Comparison of ENCODE assay signal across 9 mouse cellular contexts in the genomic region with DNA sequence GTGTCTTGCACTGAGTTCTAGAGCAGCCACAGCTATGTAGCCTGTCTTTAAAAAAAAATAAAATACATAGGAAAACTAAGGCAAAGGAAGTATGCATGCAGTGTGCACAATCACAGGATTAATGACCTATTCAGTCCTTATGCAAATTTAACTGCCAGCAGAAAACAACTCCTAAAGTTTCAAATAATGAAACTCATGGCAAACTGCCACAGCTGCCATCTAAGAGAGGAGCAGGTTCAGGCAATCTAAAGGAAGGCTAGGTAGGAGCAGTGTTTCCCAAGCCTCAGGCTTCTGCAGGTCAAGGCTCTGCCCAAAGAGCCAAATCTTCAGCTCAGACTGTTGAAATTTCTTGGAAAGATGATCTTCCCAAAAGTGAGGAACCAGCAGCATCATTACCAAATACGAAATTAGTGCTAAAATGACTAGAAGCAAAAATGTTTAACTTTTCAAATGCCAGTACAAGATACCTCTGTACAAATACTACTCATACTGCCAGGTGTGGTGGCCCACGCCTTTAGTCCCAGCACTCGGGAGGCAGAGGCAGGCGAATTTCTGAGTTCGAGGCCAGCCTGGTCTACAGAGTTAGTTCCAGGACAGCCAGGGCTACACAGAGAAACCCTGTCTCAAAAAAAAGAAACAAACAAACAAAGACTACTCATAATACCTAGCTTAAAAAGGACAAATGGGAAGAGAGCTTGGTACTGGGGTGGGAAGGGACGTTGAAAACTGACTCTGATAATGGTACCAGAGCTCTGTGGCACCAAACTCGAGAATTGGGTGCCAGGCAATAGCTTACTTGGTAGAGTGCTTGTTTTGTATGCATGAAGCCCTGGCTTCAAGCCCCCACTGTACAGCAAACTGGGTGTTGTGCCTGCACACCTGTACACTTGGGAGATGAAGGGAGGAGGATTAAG. TPM values are rescaled to one million over a fixed set of nuclear protein-coding genes. Genes with fewer than 3 reads are reported as not detected.
A peak's percentile ranks its signal among the peaks of the same experiment; 100 is the strongest.
DNase-seq lines count a peak whose midpoint lies in the region; ATAC-seq and TF ChIP-seq lines count a peak whose summit lies in the region.
"Had no signal": no experiment of that assay in that cellular context is flagged by ENCODE, and none has a peak within 500 bp of the region (broad histone marks: within the 10 kb centered on the region; RNA-seq: fewer than 3 reads in every experiment).

No protein-coding gene starts in this region.

- no peak overlapping the region for H3K27ac ChIP-seq in cortical plate, adult 2 months (ENCODE audit: insufficient read depth, low read length)
- H3K27ac ChIP-seq in hindbrain, postnatal 0 days: no peak overlapping the region
- H3K27ac ChIP-seq in liver, postnatal 0 days (ENCODE audit: low read depth): 0 out of 2 replicates have a peak overlapping the region, but pooled peaks have one; percentile 23

- ATAC-seq in hindbrain, postnatal 0 days: no peak
- no peak for ATAC-seq in liver, postnatal 0 days
- no peak for ATAC-seq in inflammation-experienced regulatory T-cells, adult 6 months

- peak overlapping the region; percentile 85 for H3K4me2 ChIP-seq in hindbrain, postnatal 0 days (ENCODE audit: low read depth, low read length)
- peak overlapping the region; percentile 86 for H3K4me2 ChIP-seq in liver, postnatal 0 days (ENCODE audit: low read depth, low read length)

- peaks cover 7% of the 10 kb centered on the region for H3K4me1 ChIP-seq in cortical plate, adult 2 months (ENCODE audit: control insufficient read depth, insufficient read depth, low read length)
- H3K4me1 ChIP-seq in hindbrain, postnatal 0 days (ENCODE audit: insufficient read depth, low read length): peaks cover 17% of the 10 kb centered on the region
- H3K4me1 ChIP-seq in liver, postnatal 0 days (ENCODE audit: insufficient read depth): peaks cover 40% of the 10 kb centered on the region

- peak; percentile 82 for DNase-seq in heart, adult 11 months
- no peak for DNase-seq in heart, postnatal 10 days
- no peak for DNase-seq in hindbrain, postnatal 0 days (ENCODE audit: low spot score)
- DNase-seq in liver, postnatal 0 days: no peak
- no peak for DNase-seq in right cerebral cortex, adult 2 months (ENCODE audit: low spot score in 2 of 2)
- no peak for DNase-seq in ovary, adult 18-20 months (ENCODE audit: low spot score)
- DNase-seq: cerebellum, adult 8-10 months had no signal

- H3K36me3 ChIP-seq in hindbrain, postnatal 0 days (ENCODE audit: insufficient read depth, low read length): no peaks in the 10 kb centered on the region
- peaks cover 9% of the 10 kb centered on the region; the same call in 1 of the 2 replicates for H3K36me3 ChIP-seq in liver, postnatal 0 days (replicated peaks; ENCODE audit: insufficient read depth, low read length)

- peak overlapping the region; percentile 47; the same call in 1 of the 2 replicates for H3K4me3 ChIP-seq in cortical plate, adult 2 months (ENCODE audit: insufficient read depth, low read length)
- peak overlapping the region; percentile 98; the same call in 1 of the 2 replicates for H3K4me3 ChIP-seq in hindbrain, postnatal 0 days (ENCODE audit: low read length)
- peak overlapping the region; percentile 93; the same call in 1 of the 2 replicates for H3K4me3 ChIP-seq in liver, postnatal 0 days (ENCODE audit: low read depth, low read length)

- no peaks in the 10 kb centered on the region for H3K9me3 ChIP-seq in hindbrain, postnatal 0 days (ENCODE audit: low read length)
- H3K9me3 ChIP-seq in liver, postnatal 0 days (ENCODE audit: low read length): no peaks in the 10 kb centered on the region

- WGBS in hindbrain, postnatal 0 days: 86% methylated on average over 7 of the region's 7 CpGs
- 68% methylated on average over 7 of the region's 7 CpGs for WGBS in liver, postnatal 0 days (ENCODE audit: insufficient replicate concordance)

- intact Hi-C loops in heart, postnatal 10 days (cut with DNase I): loop anchor here (2.0 kb wide), 1 partner anchor 53 kb away; the partner anchor contains the start of gene Aff4

- TF ChIP-seq POLR2A in cortical plate, adult 2 months (IDR thresholded peaks at IDR 0.05; ENCODE audit: extremely low read depth, insufficient read depth, low read length): no peak

- no peak for TF ChIP-seq CTCF in cortical plate, adult 2 months (IDR thresholded peaks at IDR 0.05; ENCODE audit: extremely low read depth, insufficient read depth, low read length)
- no peak for TF ChIP-seq CTCF in hindbrain, postnatal 0 days (IDR thresholded peaks at IDR 0.05; ENCODE audit: low read depth)
- no peak for TF ChIP-seq CTCF in liver, postnatal 0 days (IDR thresholded peaks at IDR 0.05; ENCODE audit: low read depth)

- TF ChIP-seq EP300 in liver, postnatal 0 days (IDR thresholded peaks at IDR 0.05; ENCODE audit: low read depth): no peak

- 0 out of 2 replicates have a peak overlapping the region, but pooled peaks have one; percentile 9 for H3K9ac ChIP-seq in hindbrain, postnatal 0 days (replicated peaks; ENCODE audit: low read length)
- H3K9ac ChIP-seq in liver, postnatal 0 days (replicated peaks): peak overlapping the region; percentile 98

- H3K27me3 ChIP-seq in hindbrain, postnatal 0 days (ENCODE audit: insufficient read depth, low read length): no peaks in the 10 kb centered on the region
- no peaks in the 10 kb centered on the region for H3K27me3 ChIP-seq in liver, postnatal 0 days (ENCODE audit: insufficient read depth, low read length)

RNA-seq across cellular contexts. Expression of gene Hspa4, which starts 2.1 kb away (rescaled TPM):
- 100 to 1,000 TPM; 128 to 136 TPM for total RNA-seq in heart, postnatal 10 days (2021)
- 75.5 and 80.3 TPM in 2 replicates for polyA plus RNA-seq in cortical plate, adult 2 months (2012; rRNA removed)
- 79.4 and 92.9 TPM in 2 replicates for total RNA-seq in hindbrain, postnatal 0 days (2014; rRNA removed)
- polyA plus RNA-seq in hindbrain, postnatal 0 days (2015; fragmentation: Nextera tagmentation; extraction: Ambion mirVana): 50.8 and 54.2 TPM in 2 replicates
- 37.4 and 41.4 TPM in 2 replicates for polyA plus RNA-seq in liver, postnatal 0 days (2015; fragmentation: Nextera tagmentation; extraction: Ambion mirVana)
- 10 to 100 TPM; 30.1 to 36.3 (median 35.3) TPM for polyA plus RNA-seq in inflammation-experienced regulatory T-cells, adult 6 months (2017; shearing (Covaris generic))

RNA-seq across cellular contexts. Expression of gene Zcchc10, which starts 26.3 kb away (rescaled TPM):
- 1 to 10 TPM; 7.5 to 8.1 TPM for total RNA-seq in heart, postnatal 10 days (2021)
- 11.0 and 11.2 TPM in 2 replicates for polyA plus RNA-seq in cortical plate, adult 2 months (2012; rRNA removed)
- total RNA-seq in hindbrain, postnatal 0 days (2014; rRNA removed): 0.89 TPM in 1 of 2 replicates, not detected in the other
- polyA plus RNA-seq in hindbrain, postnatal 0 days (2015; fragmentation: Nextera tagmentation; extraction: Ambion mirVana): 13.6 and 14.9 TPM in 2 replicates
- polyA plus RNA-seq in liver, postnatal 0 days (2015; fragmentation: Nextera tagmentation; extraction: Ambion mirVana): 6.0 and 7.4 TPM in 2 replicates
- 10 to 100 TPM; 29.3 to 29.9 (median 29.4) TPM for polyA plus RNA-seq in inflammation-experienced regulatory T-cells, adult 6 months (2017; shearing (Covaris generic))

RNA-seq across cellular contexts. Expression of gene Aff4, which starts 52.4 kb away (rescaled TPM):
- 100 to 1,000 TPM; 127 to 129 TPM for total RNA-seq in heart, postnatal 10 days (2021)
- 38.5 and 38.6 TPM in 2 replicates for polyA plus RNA-seq in cortical plate, adult 2 months (2012; rRNA removed)
- total RNA-seq in hindbrain, postnatal 0 days (2014; rRNA removed): 87.1 and 91.0 TPM in 2 replicates
- 109 and 111 TPM in 2 replicates for polyA plus RNA-seq in hindbrain, postnatal 0 days (2015; fragmentation: Nextera tagmentation; extraction: Ambion mirVana)
- 9.1 and 12.4 TPM in 2 replicates for polyA plus RNA-seq in liver, postnatal 0 days (2015; fragmentation: Nextera tagmentation; extraction: Ambion mirVana)
- 10 to 100 TPM; 11.3 to 18.2 (median 14.1) TPM for polyA plus RNA-seq in inflammation-experienced regulatory T-cells, adult 6 months (2017; shearing (Covaris generic))

Comparison
In these comparisons a context has a peak if more than half of its experiments do, and no peak if none do; other contexts are left out.
1. H3K4me3 ChIP-seq: peak in every context shown above with its lines; median percentile 98 in hindbrain, postnatal 0 days; 93 in liver, postnatal 0 days; 47 in cortical plate, adult 2 months.